Mouse (Mus musculus) brain, adult 2 months (tissue): ENCODE measurements around the gene Wipf2.
"Not testable (repeated sequence)": the region's sequence is repeated elsewhere in the genome, so short reads cannot be mapped to it uniquely, and the experiment has no call there.

Source experiments
- DNase-seq: peaks from one replicate; pipeline ENCODE4 v3.0.0; 2011; ENCODE audit warnings: low read depth, low spot score

Gene Wipf2

GRCm38 (mm10) chr11:98930773-98931512 lies 67.5 kb downstream of the Wipf2 start:
- DNase-seq: no peak

- no peak for DNase-seq
These were observed 68.3 kb downstream of the Wipf2 start for GRCm38 (mm10) chr11:98931513-98932292.

GRCm38 (mm10) chr11:98932293-98933091 lies 69.1 kb downstream of the Wipf2 start:
- DNase-seq: no peak

- DNase-seq: peak; percentile 97
These were observed 69.7 kb downstream of the Wipf2 start for GRCm38 (mm10) chr11:98933151-98933550.

GRCm38 (mm10) chr11:98933847-98934246 lies 70.4 kb downstream of the Wipf2 start:
- DNase-seq: not testable (repeated sequence)

GRCm38 (mm10) chr11:98934367-98934766 lies 70.9 kb downstream of the Wipf2 start:
- DNase-seq: no peak

GRCm38 (mm10) chr11:98935123-98935522 lies 71.7 kb downstream of the Wipf2 start:
- DNase-seq: no peak

GRCm38 (mm10) chr11:98936170-98936569 lies 72.7 kb downstream of the Wipf2 start:
- no peak for DNase-seq

- no peak for DNase-seq
These were observed 73.4 kb downstream of the Wipf2 start for GRCm38 (mm10) chr11:98936606-98937409.

GRCm38 (mm10) chr11:98937410-98937913 lies 74.0 kb downstream of the Wipf2 start:
- peak; percentile 90 for DNase-seq

GRCm38 (mm10) chr11:98937914-98938694 lies 74.7 kb downstream of the Wipf2 start:
- peak; percentile 51 for DNase-seq

- no peak for DNase-seq
These were observed 75.3 kb downstream of the Wipf2 start for GRCm38 (mm10) chr11:98938701-98939083.

GRCm38 (mm10) chr11:98939084-98939952 lies 75.9 kb downstream of the Wipf2 start:
- peak; percentile 57 for DNase-seq

- peak; percentile 79 for DNase-seq
These were observed 76.7 kb downstream of the Wipf2 start for GRCm38 (mm10) chr11:98939953-98940641.

- no peak for DNase-seq
These were observed 77.3 kb downstream of the Wipf2 start for GRCm38 (mm10) chr11:98940776-98941175.

- DNase-seq: peak; percentile 92
These were observed 77.9 kb downstream of the Wipf2 start for GRCm38 (mm10) chr11:98941341-98941825.

GRCm38 (mm10) chr11:98941826-98942550 lies 78.5 kb downstream of the Wipf2 start:
- DNase-seq: peak; percentile 86

GRCm38 (mm10) chr11:98942555-98942922 lies 79.1 kb downstream of the Wipf2 start:
- peak; percentile 43 for DNase-seq
